Mouse (Mus musculus) right cerebral cortex, postnatal 14 days (tissue): ENCODE measurements around the gene Eci2.
"Not testable (repeated sequence)": the region's sequence is repeated elsewhere in the genome, so short reads cannot be mapped to it uniquely, and the experiment has no call there.

Experiments
- DNase-seq: peaks from one replicate; pipeline ENCODE4 v3.0.0; 2022

Eci2 gene

GRCm38 (mm10) chr13:34991581-34992273 lies 35.2 kb downstream of the Eci2 start:
- DNase-seq, result no peak

DNA sequence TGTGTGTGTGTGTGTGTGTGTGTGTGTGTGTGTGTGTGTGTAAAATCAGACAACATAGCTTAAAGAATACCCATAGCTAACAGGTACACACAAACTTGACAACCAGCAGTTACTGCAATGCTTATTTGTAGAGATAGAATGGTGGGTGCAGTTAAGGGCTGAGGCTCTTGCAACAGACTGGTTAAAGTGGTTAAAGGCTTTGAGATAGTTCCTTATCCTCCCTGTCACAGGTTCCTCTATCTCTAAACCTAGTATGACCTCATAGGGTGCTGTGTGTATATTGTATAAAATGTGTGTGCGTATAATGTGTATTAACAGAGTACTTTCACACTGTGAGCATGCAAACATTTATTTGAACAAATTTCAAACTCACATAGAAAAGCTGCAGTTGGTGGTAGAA lies 43.4 kb downstream of the Eci2 start:
- not testable (repeated sequence) for DNase-seq

DNA sequence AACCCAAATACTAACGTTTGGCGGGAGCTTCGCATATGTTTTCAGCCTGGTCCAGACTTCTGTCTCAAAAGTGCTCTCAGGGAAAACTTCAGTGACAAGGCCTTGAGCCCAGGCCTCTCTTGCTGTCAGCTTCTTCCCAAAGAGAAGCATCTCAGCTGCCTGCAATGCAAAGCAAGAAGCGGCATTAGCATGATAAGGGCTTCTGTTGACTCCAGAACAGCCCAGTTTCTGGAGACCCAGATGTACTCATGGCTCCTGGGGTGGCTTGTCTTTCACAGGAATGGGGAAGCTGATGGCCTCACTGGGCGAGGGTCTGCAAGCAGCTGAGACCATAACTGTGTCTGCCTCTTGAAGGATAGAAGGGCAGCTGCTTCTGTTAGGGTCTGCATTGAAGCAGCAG lies 48.3 kb downstream of the Eci2 start:
- DNase-seq, result not testable (repeated sequence)

- no peak for DNase-seq
These were observed 49.5 kb downstream of the Eci2 start for GRCm38 (mm10) chr13:34977410-34977809.

DNA sequence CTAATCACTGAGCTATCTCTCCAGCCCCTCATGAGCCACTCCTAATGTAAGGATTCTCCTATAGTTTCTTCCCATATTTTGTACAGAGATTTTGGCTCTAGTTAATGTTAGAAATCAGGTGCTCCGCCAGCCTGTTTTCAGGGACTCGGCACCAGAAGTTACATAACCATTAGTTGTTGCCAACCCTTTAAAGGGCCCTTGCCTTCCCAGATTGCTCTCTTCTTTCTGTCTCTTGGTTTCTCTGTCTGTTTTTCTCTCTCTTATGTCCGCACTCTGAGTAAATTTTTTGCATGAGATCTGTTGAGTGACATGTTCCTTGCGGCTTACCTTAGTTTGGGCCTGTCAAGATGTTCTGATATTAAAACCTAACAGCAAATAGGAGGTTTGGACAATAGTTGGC lies 50.8 kb downstream of the Eci2 start:
- DNase-seq, result no peak

DNA sequence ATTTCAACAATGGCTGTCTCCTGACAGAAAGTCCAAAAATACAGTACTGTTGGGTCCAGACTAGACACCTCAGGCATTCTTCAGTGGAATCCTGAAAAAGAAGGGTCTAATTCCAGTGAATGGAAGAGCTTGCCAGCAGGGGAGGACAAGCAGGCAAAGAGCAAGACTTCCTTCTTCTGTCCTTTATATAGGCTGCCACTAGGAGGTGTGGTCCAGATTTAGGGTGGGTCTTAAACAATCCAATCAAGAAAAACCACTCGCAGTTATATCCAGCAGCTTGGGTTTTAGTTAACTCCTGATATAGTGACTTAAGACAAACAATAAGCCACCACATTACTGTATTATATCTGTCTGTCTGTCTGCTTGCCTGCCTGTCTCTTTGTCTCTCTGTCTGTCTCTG lies 53.1 kb downstream of the Eci2 start:
- DNase-seq, result no peak

DNA sequence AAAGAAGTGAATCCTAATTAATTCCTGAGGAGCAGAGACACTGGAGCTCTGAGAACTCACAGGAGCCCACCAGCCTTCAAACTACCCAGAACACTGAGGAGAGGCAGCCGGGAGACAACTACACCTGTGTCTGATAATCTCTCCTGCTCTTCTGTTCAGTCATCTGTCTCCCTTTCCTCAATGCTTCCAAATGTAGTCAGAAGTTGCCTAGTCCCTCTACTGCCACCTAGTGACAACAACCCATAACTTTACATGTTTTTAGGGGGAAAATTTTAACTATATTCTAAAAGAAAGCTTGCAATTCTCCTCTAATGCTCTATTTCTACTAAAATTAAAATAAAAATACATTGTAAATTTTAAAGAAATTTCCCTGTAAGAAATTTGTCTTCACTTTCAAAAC lies 53.7 kb downstream of the Eci2 start:
- no peak for DNase-seq

- DNase-seq, result not testable (repeated sequence)
These were observed 54.4 kb downstream of the Eci2 start for GRCm38 (mm10) chr13:34972456-34972855.

GRCm38 (mm10) chr13:34965647-34966046 lies 61.2 kb downstream of the Eci2 start:
- DNase-seq, result not testable (repeated sequence)

DNA sequence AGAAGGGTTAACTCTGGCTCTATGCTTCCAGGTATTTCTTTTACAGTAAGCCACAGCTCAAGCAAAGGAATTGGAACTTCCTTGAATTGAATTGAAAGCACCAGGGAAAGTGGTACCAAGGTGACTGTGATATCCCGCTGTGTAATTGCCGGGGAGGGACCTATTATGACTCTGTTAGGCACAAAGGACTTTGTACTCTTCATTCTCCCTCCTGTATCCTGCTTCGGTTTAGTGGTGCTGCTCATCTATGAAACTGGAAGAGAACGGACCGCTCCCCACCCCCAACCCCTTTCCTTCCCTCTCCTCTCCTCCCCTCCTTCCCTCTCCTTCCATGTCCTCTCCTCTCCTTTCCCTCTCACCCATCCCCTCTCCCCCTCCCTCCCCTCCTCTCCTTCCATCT lies 62.0 kb downstream of the Eci2 start:
- DNase-seq, result no peak

DNA sequence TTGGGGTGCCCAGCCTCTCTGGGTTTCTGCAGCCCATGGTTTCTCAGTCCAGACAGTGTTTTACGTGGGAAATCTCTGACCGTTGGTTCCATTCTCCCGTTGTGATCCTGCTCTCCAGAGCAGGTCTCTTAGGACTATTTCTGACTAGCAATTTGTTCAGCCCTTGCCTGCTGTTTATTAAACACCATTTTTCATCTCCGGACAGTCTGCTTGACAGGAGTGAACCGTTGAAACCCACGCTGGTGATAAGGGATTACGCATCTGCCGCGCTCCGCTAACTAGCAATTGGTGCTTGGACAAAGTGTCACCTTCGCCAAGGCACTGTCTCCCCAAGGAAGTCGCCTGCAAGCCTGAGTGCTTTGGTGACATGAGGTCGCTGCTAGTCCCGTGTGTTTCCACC lies 62.5 kb downstream of the Eci2 start:
- no peak for DNase-seq

- no peak for DNase-seq
These were observed 63.1 kb downstream of the Eci2 start, which contains the start of gene Eci3 for GRCm38 (mm10) chr13:34963511-34964397. Gene Eci3 (minus strand): TSS chr13:34963810.

- DNase-seq, result no peak
These were observed 65.7 kb downstream of the Eci2 start for GRCm38 (mm10) chr13:34960996-34961770.

DNA sequence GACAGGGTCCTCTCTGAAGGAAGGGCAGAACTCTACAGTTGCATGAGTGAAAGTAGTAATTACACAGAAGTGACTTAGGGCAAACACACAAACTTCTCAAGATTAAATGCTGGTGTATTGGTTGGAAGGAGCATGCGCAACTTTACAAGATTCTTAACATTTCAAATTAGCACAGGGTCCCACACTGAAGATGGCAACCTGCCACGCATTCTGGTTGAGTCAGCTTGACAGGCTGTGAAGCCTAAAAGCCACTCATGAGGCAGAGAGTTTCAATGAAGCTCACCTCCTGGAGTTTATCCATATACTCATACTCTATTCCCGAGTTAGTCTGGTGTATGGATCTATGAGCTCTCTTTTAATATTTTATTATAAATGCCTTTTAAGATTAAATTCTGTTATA lies 68.7 kb downstream of the Eci2 start:
- not testable (repeated sequence) for DNase-seq

DNA sequence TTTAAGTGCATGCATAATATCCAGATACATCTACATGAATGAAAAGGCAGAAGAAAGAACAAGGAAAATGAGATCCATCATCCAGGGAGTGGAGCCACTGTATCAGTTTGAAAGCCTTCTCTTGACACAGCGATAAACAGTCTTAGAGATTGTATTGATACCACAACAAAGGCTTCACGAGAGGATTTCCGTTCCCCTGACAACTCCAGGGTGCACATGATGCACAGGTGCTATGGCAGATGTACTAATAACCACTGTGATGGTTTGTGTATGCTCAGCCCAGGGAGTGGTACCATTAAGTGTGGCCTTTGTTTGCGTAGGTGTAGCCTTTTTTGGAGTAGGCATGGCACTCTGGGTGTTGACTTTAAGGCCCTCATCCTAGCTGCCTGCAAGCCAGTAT lies 70.0 kb downstream of the Eci2 start:
- no peak for DNase-seq

- not testable (repeated sequence) for DNase-seq
These were observed 75.5 kb downstream of the Eci2 start for GRCm38 (mm10) chr13:34951437-34951836.

- no peak for DNase-seq
These were observed 84.5 kb downstream of the Eci2 start for GRCm38 (mm10) chr13:34942370-34942769.

- DNase-seq, result peak; percentile 52
These were observed 91.8 kb downstream of the Eci2 start for GRCm38 (mm10) chr13:34934931-34935644.
